ENCODE assay signal across 8 mouse cellular contexts in genomic region chr13:40917161-40918091, GRCm38 (mm10). TPM values are rescaled to one million over a fixed set of nuclear protein-coding genes. Genes with fewer than 3 reads are reported as not detected.
A peak's percentile ranks its signal among the peaks of the same experiment; 100 is the strongest.
DNase-seq lines count a peak whose midpoint lies in the region; ATAC-seq lines count a peak whose summit lies in the region.

No protein-coding gene starts in this region.

- peaks cover 17% of the 10 kb centered on the region; the same call in 1 of the 2 replicates for H3K4me1 ChIP-seq in embryonic facial prominence, embryonic 14.5 days (ENCODE audit: control insufficient read depth, insufficient read depth, low read length)
- peaks cover 14% of the 10 kb centered on the region; the same call in 1 of the 2 replicates for H3K4me1 ChIP-seq in heart, embryonic 11.5 days (ENCODE audit: control insufficient read depth, insufficient read depth, low read length)
- H3K4me1 ChIP-seq in kidney, embryonic 15.5 days, result peaks cover 30% of the 10 kb centered on the region
- peaks cover 38% of the 10 kb centered on the region for H3K4me1 ChIP-seq in liver, embryonic 15.5 days (replicated peaks)

- peak overlapping the region; percentile 76 for H3K4me2 ChIP-seq in embryonic facial prominence, embryonic 14.5 days (ENCODE audit: low read depth, low read length)
- peak overlapping the region; percentile 84 for H3K4me2 ChIP-seq in heart, embryonic 11.5 days
- peak overlapping the region; percentile 84 for H3K4me2 ChIP-seq in kidney, embryonic 15.5 days
- peak overlapping the region; percentile 72 for H3K4me2 ChIP-seq in liver, embryonic 15.5 days

- no peaks in the 10 kb centered on the region for H3K9me3 ChIP-seq in embryonic facial prominence, embryonic 14.5 days (ENCODE audit: control insufficient read depth, low read length)
- no peaks in the 10 kb centered on the region for H3K9me3 ChIP-seq in heart, embryonic 11.5 days (replicated peaks; ENCODE audit: control insufficient read depth, low read length)
- H3K9me3 ChIP-seq in kidney, embryonic 15.5 days (replicated peaks), result no peaks in the 10 kb centered on the region
- H3K9me3 ChIP-seq in liver, embryonic 15.5 days (replicated peaks), result no peaks in the 10 kb centered on the region

- H3K27me3 ChIP-seq in embryonic facial prominence, embryonic 14.5 days (replicated peaks; ENCODE audit: control insufficient read depth, insufficient read depth, low read length), result peaks cover 22% of the 10 kb centered on the region; the same call in 1 of the 2 replicates
- H3K27me3 ChIP-seq in heart, embryonic 11.5 days (ENCODE audit: control insufficient read depth, insufficient read depth, low read length), result no peaks in the 10 kb centered on the region
- peaks cover 9% of the 10 kb centered on the region; the same call in 1 of the 2 replicates for H3K27me3 ChIP-seq in kidney, embryonic 15.5 days
- H3K27me3 ChIP-seq in liver, embryonic 15.5 days, result peaks cover 58% of the 10 kb centered on the region

- DNase-seq in A20 (ENCODE audit: low read depth, low spot score), result peak; percentile 45
- peak; percentile 39 for DNase-seq in T-cell, adult 2 months (ENCODE audit: low spot score)
- DNase-seq in embryonic facial prominence, embryonic 14.5 days (ENCODE audit: low spot score), result peak; percentile 83
- DNase-seq in neural tube, embryonic 10.5 days (ENCODE audit: extremely low spot score, low spot score), result peak; percentile 76
- DNase-seq in thymus, postnatal 25 days, result peak; percentile 9

- no peaks in the 10 kb centered on the region for H3K36me3 ChIP-seq in embryonic facial prominence, embryonic 14.5 days (ENCODE audit: control insufficient read depth, insufficient read depth, low read length)
- H3K36me3 ChIP-seq in heart, embryonic 11.5 days (ENCODE audit: control insufficient read depth, insufficient read depth, low read length), result no peaks in the 10 kb centered on the region
- no peaks in the 10 kb centered on the region for H3K36me3 ChIP-seq in kidney, embryonic 15.5 days
- no peaks in the 10 kb centered on the region for H3K36me3 ChIP-seq in liver, embryonic 15.5 days (replicated peaks)

- H3K9ac ChIP-seq in embryonic facial prominence, embryonic 14.5 days (ENCODE audit: low read depth, low read length), result peak overlapping the region; percentile 56
- H3K9ac ChIP-seq in heart, embryonic 11.5 days (ENCODE audit: low read depth, low read length), result peak overlapping the region; percentile 68
- peak overlapping the region; percentile 29 for H3K9ac ChIP-seq in kidney, embryonic 15.5 days
- peak overlapping the region; percentile 42 for H3K9ac ChIP-seq in liver, embryonic 15.5 days

- ATAC-seq in embryonic facial prominence, embryonic 14.5 days (ENCODE audit: low read depth), result peak; percentile 73
- ATAC-seq in heart, embryonic 11.5 days (replicated peaks; ENCODE audit: insufficient number of reproducible peaks, low FRiP score, low TSS enrichment), result 0 out of 2 replicates have a peak, but pooled peaks have one; percentile 40
- peak; percentile 91 for ATAC-seq in kidney, embryonic 15.5 days (replicated peaks; ENCODE audit: low FRiP score)
- ATAC-seq in liver, embryonic 15.5 days (ENCODE audit: insufficient read depth), result peak; percentile 54; the same call in 1 of the 2 replicates

- WGBS in embryonic facial prominence, embryonic 14.5 days, result under 1% methylated on average over 37 of the region's 38 CpGs
- WGBS in heart, embryonic 11.5 days (ENCODE audit: insufficient replicate concordance), result under 1% methylated on average over 38 of the region's 38 CpGs
- WGBS in kidney, embryonic 15.5 days, result under 1% methylated on average over 38 of the region's 38 CpGs
- WGBS in liver, embryonic 15.5 days (ENCODE audit: insufficient replicate concordance), result under 1% methylated on average over 38 of the region's 38 CpGs

- peak overlapping the region; percentile 46 for H3K4me3 ChIP-seq in embryonic facial prominence, embryonic 14.5 days (ENCODE audit: low read depth, low read length)
- H3K4me3 ChIP-seq in heart, embryonic 11.5 days (ENCODE audit: low read depth, low read length), result peak overlapping the region; percentile 51
- peak overlapping the region; percentile 54 for H3K4me3 ChIP-seq in kidney, embryonic 15.5 days (replicated peaks)
- peak overlapping the region; percentile 52 for H3K4me3 ChIP-seq in liver, embryonic 15.5 days (replicated peaks)

- no peak overlapping the region for H3K27ac ChIP-seq in embryonic facial prominence, embryonic 14.5 days (replicated peaks; ENCODE audit: low read depth, low read length)
- H3K27ac ChIP-seq in heart, embryonic 11.5 days (ENCODE audit: low read depth, low read length), result no peak overlapping the region
- H3K27ac ChIP-seq in kidney, embryonic 15.5 days, result no peak overlapping the region
- H3K27ac ChIP-seq in liver, embryonic 15.5 days (replicated peaks), result peak overlapping the region; percentile 19; the same call in 1 of the 2 replicates

RNA-seq across cellular contexts. Expression of gene Gcnt2, which starts 57.9 kb away (rescaled TPM):
- 6.0 and 6.2 TPM in 2 replicates for polyA plus RNA-seq in embryonic facial prominence, embryonic 14.5 days (2014; fragmentation: Nextera tagmentation; extraction: Ambion mirVana)
- polyA plus RNA-seq in heart, embryonic 11.5 days (2014; fragmentation: Nextera tagmentation; extraction: Ambion mirVana), result 4.1 and 4.7 TPM in 2 replicates
- 5.7 and 5.8 TPM in 2 replicates for polyA plus RNA-seq in kidney, embryonic 15.5 days (2015; fragmentation: Nextera tagmentation; extraction: Ambion mirVana)
- 1.6 TPM in 2 replicates for polyA plus RNA-seq in liver, embryonic 15.5 days (2015; fragmentation: Nextera tagmentation; extraction: Ambion mirVana)

Comparison
In these comparisons a context has a peak if more than half of its experiments do, and no peak if none do; other contexts are left out.
1. DNase-seq: peak in every context shown above with its lines; median percentile 83 in embryonic facial prominence, embryonic 14.5 days; 76 in neural tube, embryonic 10.5 days; 45 in A20; 39 in T-cell, adult 2 months; 9 in thymus, postnatal 25 days.
2. ATAC-seq: peak in every context shown above with its lines; median percentile 91 in kidney, embryonic 15.5 days; 73 in embryonic facial prominence, embryonic 14.5 days; 54 in liver, embryonic 15.5 days; 40 in heart, embryonic 11.5 days.